Mouse (Mus musculus) MEL-GATA-1-ER (cell line): ENCODE results near the gene Tedc2.

Experiments used
- DNase-seq: peaks from one replicate; pipeline ENCODE4 v3.0.0-alpha.2; 2012; ENCODE audit warnings: low read depth; ENCODE audit errors: extremely low read depth

Gene Tedc2

GRCm38 (mm10) chr17:24212441-24213018 is 8.1 kb downstream of the Tedc2 start:
- no peak for DNase-seq

DNA sequence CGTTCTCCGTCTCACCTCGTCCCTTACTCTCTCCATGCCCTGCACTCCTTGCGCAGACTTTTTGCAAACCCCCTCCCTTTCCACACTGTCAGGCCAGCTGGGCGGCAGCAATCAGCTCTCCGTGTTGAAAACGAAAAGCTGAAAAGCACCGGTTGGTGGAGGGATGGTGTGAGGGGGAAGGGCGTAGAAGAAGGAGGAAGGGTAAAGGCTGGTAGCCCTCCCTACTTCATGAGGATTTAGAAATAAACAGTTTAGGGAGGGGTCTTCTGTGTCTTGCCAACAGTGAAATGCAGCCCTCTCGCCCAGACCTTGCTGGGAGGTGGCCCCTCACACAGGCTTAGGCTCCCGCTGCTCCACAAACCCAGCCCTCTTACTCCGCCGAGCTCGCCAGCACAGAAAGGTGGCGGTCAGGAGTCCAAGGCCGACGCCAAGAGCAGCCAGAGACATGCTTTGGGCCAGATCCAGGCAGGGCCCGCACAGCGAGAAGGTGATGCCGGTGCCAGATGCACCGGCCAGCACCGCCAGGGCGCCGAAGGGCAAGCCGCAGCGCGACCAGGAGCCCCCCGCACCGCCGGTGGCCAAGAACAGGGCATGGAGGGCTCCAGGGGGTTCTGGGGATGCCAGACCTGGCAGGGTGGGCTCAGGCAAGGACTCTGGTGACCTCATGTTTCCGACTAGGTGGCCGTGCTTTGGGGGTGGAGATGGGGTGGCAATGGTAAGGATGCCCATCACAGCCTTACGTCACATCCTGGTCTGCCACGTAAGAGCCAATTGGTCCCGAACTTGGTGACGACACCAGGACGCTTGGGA is 8.8 kb downstream of the Tedc2 start:
- no peak for DNase-seq

- no peak for DNase-seq
These were observed 10.1 kb downstream of the Tedc2 start for GRCm38 (mm10) chr17:24210591-24210990.

- no peak for DNase-seq
These were observed 10.8 kb downstream of the Tedc2 start for GRCm38 (mm10) chr17:24209916-24210240.

DNA sequence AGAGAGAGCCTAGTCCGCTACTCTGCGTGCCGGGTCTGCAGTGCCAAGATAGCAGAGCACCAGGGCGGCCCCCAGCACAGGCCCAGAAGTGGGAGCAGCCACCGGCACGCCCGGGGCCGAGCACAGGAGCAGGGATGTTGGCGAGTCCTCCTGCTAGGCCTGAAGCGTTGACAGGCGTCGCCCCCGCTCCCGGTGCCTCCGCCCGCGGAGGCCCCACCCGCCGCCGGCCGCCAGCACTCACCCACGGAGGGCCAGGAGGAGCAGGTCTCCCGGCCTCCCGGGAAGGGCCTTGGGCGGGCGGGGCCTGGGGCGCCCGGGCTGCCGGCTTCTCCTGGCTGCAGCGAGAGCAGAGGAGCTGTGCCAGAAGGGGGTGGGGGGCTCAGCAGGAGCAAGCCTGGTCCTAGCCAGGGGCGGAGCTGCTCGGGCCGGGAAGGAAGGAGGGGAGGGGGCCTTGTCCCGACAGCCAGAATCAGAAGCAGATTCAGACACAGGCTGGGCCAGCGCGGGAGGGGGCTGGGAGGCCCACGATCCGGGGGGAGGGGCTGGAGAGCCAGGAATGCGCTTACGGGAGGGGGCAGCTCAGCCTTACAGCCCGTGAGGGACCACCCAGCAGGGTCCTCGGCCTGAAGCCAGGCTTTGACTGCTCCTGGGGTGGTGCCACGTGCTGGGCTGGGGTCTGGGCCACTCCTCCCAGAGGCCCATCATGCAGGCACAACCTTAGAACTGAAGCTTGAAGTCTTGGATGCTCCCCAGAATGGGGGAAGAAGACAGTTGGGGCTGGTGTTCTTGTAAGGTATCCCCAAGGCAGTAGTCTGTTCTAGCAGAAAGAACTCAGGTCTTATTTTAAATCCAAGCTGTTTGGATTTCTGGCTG is 11.4 kb downstream of the Tedc2 start, which contains the start of gene Ntn3:
TSS of gene Ntn3 (minus strand) at position 489 of the 873 bp plus-strand sequence.
- peak; percentile 51 for DNase-seq

GRCm38 (mm10) chr17:24208641-24209042 is 12.0 kb downstream of the Tedc2 start:
- DNase-seq, result no peak

DNA sequence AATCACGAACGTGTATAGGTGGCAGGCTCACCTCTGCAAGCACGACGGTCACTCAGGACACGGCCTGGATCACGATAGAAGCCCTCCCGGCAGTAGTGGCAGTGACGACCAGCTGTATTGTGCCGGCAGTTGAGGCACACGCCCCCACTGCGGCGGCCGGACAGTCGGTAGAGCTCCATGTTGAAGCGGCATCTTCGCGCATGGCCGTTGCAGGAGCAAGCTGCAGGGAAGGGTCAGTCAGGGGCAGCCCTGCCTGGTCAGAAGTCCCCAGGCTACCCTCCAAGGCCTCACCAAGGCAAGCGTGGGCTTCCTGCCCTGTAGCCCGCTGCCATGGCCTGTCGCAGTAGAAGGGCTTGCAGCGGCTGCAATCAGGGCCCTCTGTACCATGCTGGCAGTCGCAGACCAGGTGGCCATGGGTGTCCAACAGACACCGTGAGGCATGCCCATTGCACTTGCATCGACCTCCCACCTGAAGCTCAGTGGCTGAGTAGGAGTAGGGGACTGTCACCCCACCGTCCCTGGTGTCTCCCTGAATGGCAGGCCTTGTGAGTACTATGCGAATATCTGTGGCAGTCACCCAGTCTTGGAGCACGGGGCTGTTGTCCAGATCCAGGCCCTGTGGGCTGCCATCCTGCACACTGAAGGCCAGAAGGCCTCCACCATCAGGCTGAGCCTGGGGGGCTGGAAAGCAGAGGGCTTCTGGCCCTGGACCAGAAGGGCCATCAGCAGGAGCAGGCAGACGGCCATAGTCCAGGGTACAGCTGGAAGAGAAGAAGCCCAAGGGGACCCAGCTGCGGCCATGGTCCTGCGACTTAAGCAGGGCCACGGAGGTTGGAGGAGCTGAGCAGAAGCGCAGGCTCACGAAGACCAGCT is 12.6 kb downstream of the Tedc2 start:
- no peak for DNase-seq

GRCm38 (mm10) chr17:24206451-24207351 is 13.9 kb downstream of the Tedc2 start:
- DNase-seq, result peak; percentile 73

- peak; percentile 73 for DNase-seq
These were observed 14.7 kb downstream of the Tedc2 start for GRCm38 (mm10) chr17:24205908-24206361.

- DNase-seq, result peak; percentile 79
These were observed 15.3 kb downstream of the Tedc2 start, which contains the start of gene Tbc1d24 for GRCm38 (mm10) chr17:24205284-24205888. Tbc1d24 (minus strand) TSS chr17:24205562.

DNA sequence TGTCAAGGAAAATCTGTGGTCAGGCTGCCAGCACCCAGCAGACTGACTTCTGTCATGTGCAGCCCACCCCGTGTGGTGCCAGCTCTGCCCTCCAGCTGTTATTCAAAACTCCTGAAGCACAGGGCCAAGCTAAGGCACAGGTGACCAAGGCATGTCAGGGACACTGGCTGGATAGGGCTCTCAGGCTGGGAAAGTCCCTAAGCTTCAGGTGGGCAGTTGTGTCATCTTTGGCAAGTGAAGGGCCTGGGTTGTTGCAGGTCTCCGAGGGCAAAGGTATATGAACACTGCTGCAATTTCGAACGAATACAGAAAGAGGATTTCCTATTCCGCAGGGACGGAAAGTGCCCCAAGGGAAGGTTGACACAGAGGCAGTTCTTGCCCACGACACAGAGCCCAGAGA is 15.8 kb downstream of the Tedc2 start:
- no peak for DNase-seq

DNA sequence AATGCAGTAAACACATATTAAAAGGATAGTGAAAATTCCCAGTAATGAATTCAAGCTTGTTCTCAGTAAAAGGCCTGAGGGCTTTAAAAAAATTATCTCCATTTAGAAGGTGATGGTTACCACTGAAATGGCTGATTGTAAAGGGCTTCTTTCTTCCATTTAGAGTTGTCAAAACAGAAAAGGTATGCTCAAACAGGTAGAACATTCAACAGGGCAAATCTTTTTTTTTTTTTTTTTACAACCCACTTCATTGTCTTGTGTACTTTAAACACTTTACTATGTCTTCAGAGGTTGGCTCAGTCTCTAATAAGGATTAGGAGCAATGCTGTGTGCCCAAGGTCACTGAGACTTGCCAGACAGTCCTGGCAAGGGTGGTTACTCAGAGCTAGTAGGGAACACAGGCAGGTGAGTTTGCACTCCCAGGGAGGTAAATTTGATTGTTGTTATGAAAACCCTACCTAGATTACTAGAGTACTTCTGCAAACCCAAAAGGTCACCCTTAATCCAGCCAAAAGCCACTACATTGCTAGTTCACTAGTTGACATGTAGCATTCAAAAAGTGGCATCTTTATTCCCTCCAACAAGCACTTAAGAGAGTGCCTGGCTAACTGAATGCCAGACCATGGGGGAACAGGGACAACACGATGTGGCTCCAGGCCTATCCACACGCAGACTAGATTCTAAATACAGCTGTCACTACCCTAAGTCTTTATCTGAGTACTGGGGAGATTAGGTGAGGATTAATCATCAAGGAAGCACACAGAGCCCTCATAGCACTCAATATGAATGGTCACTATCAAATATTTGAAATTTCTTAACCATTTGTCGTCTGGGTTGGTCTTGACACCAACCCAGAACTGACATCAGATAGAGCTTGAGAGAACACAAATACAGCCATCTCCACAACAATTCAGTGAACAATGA is 16.8 kb downstream of the Tedc2 start:
- DNase-seq, result peak; percentile 14

DNA sequence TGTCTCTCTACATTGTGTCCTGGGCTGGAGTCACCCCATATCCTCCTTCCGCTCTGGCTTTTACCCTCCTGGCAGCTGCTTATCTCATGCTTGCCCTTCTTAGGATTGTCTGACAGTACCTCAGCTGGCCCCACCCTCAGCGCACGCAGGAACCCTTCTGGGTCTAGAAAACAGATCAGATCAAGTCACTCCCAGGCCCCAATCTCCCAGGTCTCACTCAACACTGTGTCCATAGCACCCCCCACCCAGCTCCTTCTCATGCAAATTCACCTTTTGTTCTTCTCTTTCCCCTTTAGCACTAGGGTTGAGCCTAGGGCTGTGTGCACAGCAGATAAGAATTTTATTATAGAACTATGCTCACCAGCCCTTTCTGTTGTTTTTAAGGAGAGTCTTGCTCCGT is 17.6 kb downstream of the Tedc2 start:
- peak; percentile 92 for DNase-seq

DNA sequence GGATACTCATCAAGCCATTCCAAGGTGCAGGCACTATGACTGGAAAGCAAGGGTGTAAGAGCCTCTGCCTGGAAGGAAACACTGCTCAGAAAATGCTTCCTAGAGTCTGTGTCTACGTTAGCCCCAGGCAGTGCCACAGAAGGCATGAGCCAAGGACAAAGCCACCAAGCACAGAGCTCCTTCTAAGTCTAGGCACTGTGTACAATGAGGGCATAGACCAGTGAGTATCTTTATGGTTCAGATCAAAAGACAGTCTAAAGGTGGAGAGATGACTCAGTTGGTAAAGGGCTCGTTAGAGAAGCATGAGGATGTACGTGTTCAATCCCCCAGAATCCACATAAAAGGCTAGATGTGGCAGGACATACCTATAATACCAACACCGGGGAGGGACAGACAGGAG is 19.6 kb downstream of the Tedc2 start:
- no peak for DNase-seq

GRCm38 (mm10) chr17:24199741-24200140 is 20.9 kb downstream of the Tedc2 start:
- no peak for DNase-seq

- peak; percentile 81 for DNase-seq
These were observed 21.4 kb downstream of the Tedc2 start for GRCm38 (mm10) chr17:24199252-24199651.

DNA sequence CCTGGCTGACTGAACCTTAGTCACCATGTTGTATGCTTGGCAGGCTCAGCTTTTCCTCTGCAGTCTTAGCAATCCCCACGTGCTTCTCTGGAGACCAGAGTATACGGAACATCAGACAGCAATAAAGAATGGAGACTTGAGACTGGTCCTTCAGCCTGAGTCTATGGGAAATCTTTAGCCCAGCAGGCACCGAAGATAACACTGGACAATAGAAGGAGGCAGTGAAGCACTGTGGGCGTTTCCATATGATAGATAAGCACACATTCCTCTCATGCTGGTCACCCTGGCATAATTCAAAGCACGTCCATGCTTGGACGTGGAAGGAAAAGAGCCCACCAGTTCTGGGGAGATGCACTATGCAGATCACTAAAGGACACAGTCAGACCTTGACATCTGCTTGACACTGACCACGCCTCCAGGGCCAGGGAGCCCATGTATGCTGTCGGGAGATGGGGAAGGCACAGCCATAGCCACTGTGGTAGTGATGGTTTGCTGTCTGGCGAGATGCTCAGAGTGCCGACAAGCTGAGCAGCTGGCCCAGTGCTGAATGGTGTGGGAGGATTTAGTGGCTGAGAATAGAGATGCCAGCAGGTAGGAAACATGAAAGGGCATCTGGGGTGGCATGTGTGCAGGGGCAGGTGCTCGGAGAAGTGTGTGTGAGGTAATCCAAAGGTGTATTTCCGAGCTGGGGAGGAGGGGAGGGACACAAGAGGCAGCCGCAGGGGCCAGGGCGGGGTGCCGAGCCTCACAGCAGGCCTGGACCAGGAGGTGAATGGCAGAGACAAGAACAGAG is 23.4 kb downstream of the Tedc2 start:
- DNase-seq, result no peak

GRCm38 (mm10) chr17:24195349-24195748 is 25.3 kb downstream of the Tedc2 start:
- DNase-seq, result no peak
